8 mouse cellular contexts compared by ENCODE assay signal in the genomic region with DNA sequence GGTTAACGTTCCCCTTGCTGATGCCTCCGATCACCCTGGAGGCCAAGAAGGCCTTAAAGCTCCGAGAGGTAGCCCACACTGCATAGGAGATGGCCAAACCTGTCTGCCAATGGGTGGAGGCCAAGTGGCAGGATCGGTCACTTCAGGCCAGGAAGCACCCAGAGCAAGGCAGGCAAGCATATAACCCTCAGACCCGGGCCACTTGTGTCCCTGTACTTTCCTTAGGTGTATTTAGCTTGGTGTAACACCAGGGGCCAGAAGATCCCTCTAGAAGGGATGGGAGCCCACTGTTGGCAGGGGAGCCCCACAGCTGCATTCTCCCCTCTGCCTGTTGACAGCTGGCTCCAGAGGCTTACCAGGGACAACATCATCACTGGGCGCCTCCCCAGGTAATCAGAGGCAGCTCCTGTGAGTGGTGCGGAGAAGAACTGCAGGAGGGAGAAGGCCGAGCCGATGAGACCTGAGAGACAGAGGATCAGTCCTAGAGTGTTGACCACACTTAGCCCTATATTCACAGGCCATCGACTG. TPM values are rescaled to one million over a fixed set of nuclear protein-coding genes. Genes with fewer than 3 reads are reported as not detected.
DNase-seq lines count a peak whose midpoint lies in the region; ATAC-seq and TF ChIP-seq lines count a peak whose summit lies in the region.

No protein-coding gene starts in this region.

- peaks cover 16% of the 10 kb centered on the region for H3K36me3 ChIP-seq in lung, postnatal 0 days (ENCODE audit: insufficient read depth, low read length)
- peaks cover 86% of the 10 kb centered on the region for H3K36me3 ChIP-seq in midbrain, embryonic 10.5 days

- peak overlapping the region; percentile 85 for H3K4me2 ChIP-seq in lung, postnatal 0 days (replicated peaks; ENCODE audit: low read depth, low read length)

- peaks cover 3% of the 10 kb centered on the region; the same call in 1 of the 2 replicates for H3K4me1 ChIP-seq in lung, postnatal 0 days (ENCODE audit: insufficient read depth, low read depth, low read length)
- peaks cover 38% of the 10 kb centered on the region for H3K4me1 ChIP-seq in midbrain, embryonic 10.5 days

- no peak for TF ChIP-seq CTCF in lung, postnatal 0 days (IDR thresholded peaks at IDR 0.05)

- TF ChIP-seq EP300 in lung, postnatal 0 days (IDR thresholded peaks at IDR 0.05) = no peak

- DNase-seq in lung, postnatal 0 days (ENCODE audit: low spot score) = no peak
- DNase-seq in lung, postnatal 10 days = no peak
- DNase-seq in cerebellum, postnatal 10 days = peak; percentile 30 to 35
- DNase-seq in heart, postnatal 4 days = peak; percentile 25
- DNase-seq in midbrain, embryonic 10.5 days (ENCODE audit: low spot score) = no peak
- no peak for DNase-seq in MN1 (ENCODE audit: low spot score)
- no peak for DNase-seq in Muller cell, postnatal 12 days (ENCODE audit: inconsistent ontology term)
- DNase-seq in layer of hippocampus, adult 9-10 months (ENCODE audit: low spot score) = no peak

- H3K4me3 ChIP-seq in lung, postnatal 0 days (ENCODE audit: low read depth, low read length) = peak overlapping the region; percentile 55; the same call in 1 of the 2 replicates
- peak overlapping the region; percentile 66 for H3K4me3 ChIP-seq in midbrain, embryonic 10.5 days

- WGBS in lung, postnatal 0 days = 50% methylated on average over 10 of the region's 10 CpGs
- 65% methylated on average over 10 of the region's 10 CpGs for WGBS in midbrain, embryonic 10.5 days

- no peak for ATAC-seq in lung, postnatal 0 days

- 0 out of 2 replicates have a peak overlapping the region, but pooled peaks have one; percentile 14 for H3K27ac ChIP-seq in lung, postnatal 0 days (ENCODE audit: low read length)
- H3K27ac ChIP-seq in midbrain, embryonic 10.5 days (replicated peaks) = peak overlapping the region; percentile 86; the same call in 1 of the 2 replicates

- H3K9me3 ChIP-seq in lung, postnatal 0 days (ENCODE audit: low read length) = no peaks in the 10 kb centered on the region
- H3K9me3 ChIP-seq in midbrain, embryonic 10.5 days (replicated peaks) = no peaks in the 10 kb centered on the region

- 0 out of 2 replicates have a peak overlapping the region, but pooled peaks have one; percentile 48 for H3K9ac ChIP-seq in lung, postnatal 0 days (replicated peaks; ENCODE audit: low read depth)

- no peaks in the 10 kb centered on the region for H3K27me3 ChIP-seq in lung, postnatal 0 days (replicated peaks; ENCODE audit: insufficient read depth, low read length)
- no peaks in the 10 kb centered on the region for H3K27me3 ChIP-seq in midbrain, embryonic 10.5 days (ENCODE audit: low read depth, poor library complexity, severe bottlenecking)

RNA-seq across cellular contexts. Expression of gene Mfsd10, which starts 1.3 kb away (rescaled TPM):
- polyA plus RNA-seq in lung, postnatal 0 days (2015; fragmentation: Nextera tagmentation; extraction: Ambion mirVana) = 52.1 and 75.2 TPM in 2 replicates
- 10 to 100 TPM; 27.9 to 30.5 TPM for total RNA-seq in heart, postnatal 4 days (2021)
- polyA plus RNA-seq in midbrain, embryonic 10.5 days (2016; fragmentation: Nextera tagmentation; extraction: Ambion mirVana) = 89.2 and 107 TPM in 2 replicates

RNA-seq across cellular contexts. Expression of gene Nop14, which starts 24.2 kb away (rescaled TPM):
- polyA plus RNA-seq in lung, postnatal 0 days (2015; fragmentation: Nextera tagmentation; extraction: Ambion mirVana) = 11.1 and 11.6 TPM in 2 replicates
- total RNA-seq in heart, postnatal 4 days (2021) = 10 to 100 TPM; 14.1 to 15.1 TPM
- polyA plus RNA-seq in midbrain, embryonic 10.5 days (2016; fragmentation: Nextera tagmentation; extraction: Ambion mirVana) = 27.0 and 27.4 TPM in 2 replicates

RNA-seq across cellular contexts. Expression of gene Grk4, which starts 24.4 kb away (rescaled TPM):
- 3.5 and 5.1 TPM in 2 replicates for polyA plus RNA-seq in lung, postnatal 0 days (2015; fragmentation: Nextera tagmentation; extraction: Ambion mirVana)
- total RNA-seq in heart, postnatal 4 days (2021) = 1 to 10 TPM; 1.1 to 2.9 TPM
- 1.3 and 1.8 TPM in 2 replicates for polyA plus RNA-seq in midbrain, embryonic 10.5 days (2016; fragmentation: Nextera tagmentation; extraction: Ambion mirVana)

Comparison
In these comparisons a context has a peak if more than half of its experiments do, and no peak if none do; other contexts are left out.
1. DNase-seq: peak in cerebellum, postnatal 10 days (2 of 2) and heart, postnatal 4 days (single experiment); none in lung, postnatal 0 days (single experiment), lung, postnatal 10 days (single experiment), midbrain, embryonic 10.5 days (single experiment), MN1 (single experiment), Muller cell, postnatal 12 days (single experiment) and layer of hippocampus, adult 9-10 months (single experiment).